Mouse (Mus musculus): ENCODE measurements around the gene Cyp4a32. TPM values are rescaled to one million over a fixed set of nuclear protein-coding genes. Genes with fewer than 3 reads are reported as not detected.
"Not testable (repeated sequence)": the region's sequence is repeated elsewhere in the genome, so short reads cannot be mapped to it uniquely, and the experiment has no call there.

Gene Cyp4a32
- polyA plus RNA-seq (2015; fragmentation: Nextera tagmentation; extraction: Ambion mirVana): not detected in 2 replicates

DNA sequence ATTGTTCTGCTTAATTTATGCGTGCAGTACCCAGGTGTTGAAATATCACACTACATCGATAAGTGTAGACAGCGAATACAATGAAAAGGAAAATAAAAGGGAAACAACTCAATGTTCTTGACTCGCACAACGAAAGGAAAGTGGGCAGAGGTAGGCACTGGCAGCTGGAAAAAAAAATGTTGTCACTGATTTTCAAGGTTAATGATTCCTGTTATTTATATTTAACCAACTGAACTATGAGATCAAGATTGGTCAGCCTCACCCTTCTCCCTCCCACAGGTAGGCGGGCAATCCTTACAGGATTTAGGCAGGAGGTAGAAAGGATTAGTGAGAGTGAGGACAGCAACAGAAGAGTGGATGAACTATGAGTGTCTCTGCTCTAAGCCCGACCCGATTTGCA, at the start of gene Cyp4a32:
Gene Cyp4a32 (plus strand): TSS at position 359 of the 400 bp plus-strand sequence.
- not testable (repeated sequence) for H3K36me3 ChIP-seq (ENCODE audit: insufficient read depth, low read length); H3K27me3 ChIP-seq (ENCODE audit: insufficient read depth, low read length); ATAC-seq (ENCODE audit: low FRiP score, low TSS enrichment); H3K9me3 ChIP-seq (ENCODE audit: low read length); H3K4me1 ChIP-seq (ENCODE audit: insufficient read depth, low read length); H3K4me3 ChIP-seq (ENCODE audit: low read length); H3K27ac ChIP-seq (ENCODE audit: low read length); H3K9ac ChIP-seq (replicated peaks; ENCODE audit: low read length); H3K4me2 ChIP-seq (replicated peaks; ENCODE audit: low read depth, low read length)
- WGBS: 88% methylated on average over 8 of the region's 8 CpGs

DNA sequence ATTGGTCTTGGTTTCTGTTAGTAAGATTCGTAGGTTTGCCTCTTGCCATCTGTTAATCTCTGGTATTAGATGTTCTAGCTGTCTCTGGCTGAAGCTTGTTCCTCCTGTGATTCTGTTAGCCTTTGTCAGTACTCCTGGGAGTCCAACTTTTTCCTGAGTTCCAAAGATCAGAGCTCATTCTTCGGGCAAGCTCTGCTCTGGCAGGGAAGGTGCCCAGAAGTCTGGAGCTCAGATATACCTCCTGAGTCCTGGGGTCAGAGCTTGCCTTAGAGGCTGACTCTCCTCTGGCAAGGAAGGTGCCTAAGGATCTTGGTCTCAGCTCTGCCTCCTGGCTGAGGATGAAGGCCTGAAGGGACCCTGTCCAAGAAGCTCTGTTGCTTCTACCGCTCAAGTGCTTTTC, 48.0 kb upstream of the Cyp4a32 start:
- 87% methylated on average over 3 of the region's 3 CpGs for WGBS
- H3K4me3 ChIP-seq (ENCODE audit: low read length): no peak overlapping the region
- ATAC-seq (ENCODE audit: low FRiP score, low TSS enrichment): no peak

DNA sequence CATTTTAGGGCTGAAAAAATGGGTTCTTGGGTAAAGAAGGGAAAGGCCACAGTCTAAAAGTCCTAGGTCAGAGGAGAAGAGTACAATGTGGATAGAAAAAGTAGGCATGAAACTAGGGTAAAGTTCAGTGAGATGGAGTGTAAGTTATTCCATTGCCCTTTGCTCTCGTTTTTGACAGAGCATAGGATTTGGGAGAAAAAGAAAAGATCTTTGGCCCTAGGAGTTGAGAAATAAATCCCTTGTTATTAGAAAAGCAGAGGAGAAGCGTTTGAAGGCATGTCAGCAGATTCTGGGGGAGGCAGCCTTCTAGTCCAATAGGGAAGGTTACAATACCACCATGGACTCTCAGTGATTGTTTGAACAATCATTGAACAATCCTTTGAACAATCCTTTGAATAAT, 45.3 kb upstream of the Cyp4a32 start:
- no peak overlapping the region for H3K4me2 ChIP-seq (replicated peaks; ENCODE audit: low read depth, low read length)
- H3K27ac ChIP-seq (ENCODE audit: low read length): no peak overlapping the region
- H3K9me3 ChIP-seq (ENCODE audit: low read length): no peaks in the 10 kb centered on the region
- no peaks in the 10 kb centered on the region for H3K36me3 ChIP-seq (ENCODE audit: insufficient read depth, low read length)
- no peak overlapping the region for H3K9ac ChIP-seq (replicated peaks; ENCODE audit: low read length)
- no peaks in the 10 kb centered on the region for H3K4me1 ChIP-seq (ENCODE audit: insufficient read depth, low read length)
- H3K27me3 ChIP-seq (ENCODE audit: insufficient read depth, low read length): no peaks in the 10 kb centered on the region
- ATAC-seq (ENCODE audit: low FRiP score, low TSS enrichment): no peak
- 57% methylated on average over 2 of the region's 2 CpGs for WGBS
- no peak overlapping the region for H3K4me3 ChIP-seq (ENCODE audit: low read length)

More for the DNA sequence above, 48.0 kb upstream of the Cyp4a32 start:
- Histone ChIP-seq H3K4me1 (ENCODE audit: insufficient read depth, low read length) (no peaks in the 10 kb centered on the region), H3K27ac (ENCODE audit: low read length) (no peak overlapping the region), H3K27me3 (ENCODE audit: insufficient read depth, low read length) (no peaks in the 10 kb centered on the region), H3K9me3 (ENCODE audit: low read length) (no peaks in the 10 kb centered on the region), H3K36me3 (ENCODE audit: insufficient read depth, low read length) (no peaks in the 10 kb centered on the region), H3K4me2 (replicated peaks; ENCODE audit: low read depth, low read length) (no peak overlapping the region), H3K9ac (replicated peaks; ENCODE audit: low read length) (no peak overlapping the region)

DNA sequence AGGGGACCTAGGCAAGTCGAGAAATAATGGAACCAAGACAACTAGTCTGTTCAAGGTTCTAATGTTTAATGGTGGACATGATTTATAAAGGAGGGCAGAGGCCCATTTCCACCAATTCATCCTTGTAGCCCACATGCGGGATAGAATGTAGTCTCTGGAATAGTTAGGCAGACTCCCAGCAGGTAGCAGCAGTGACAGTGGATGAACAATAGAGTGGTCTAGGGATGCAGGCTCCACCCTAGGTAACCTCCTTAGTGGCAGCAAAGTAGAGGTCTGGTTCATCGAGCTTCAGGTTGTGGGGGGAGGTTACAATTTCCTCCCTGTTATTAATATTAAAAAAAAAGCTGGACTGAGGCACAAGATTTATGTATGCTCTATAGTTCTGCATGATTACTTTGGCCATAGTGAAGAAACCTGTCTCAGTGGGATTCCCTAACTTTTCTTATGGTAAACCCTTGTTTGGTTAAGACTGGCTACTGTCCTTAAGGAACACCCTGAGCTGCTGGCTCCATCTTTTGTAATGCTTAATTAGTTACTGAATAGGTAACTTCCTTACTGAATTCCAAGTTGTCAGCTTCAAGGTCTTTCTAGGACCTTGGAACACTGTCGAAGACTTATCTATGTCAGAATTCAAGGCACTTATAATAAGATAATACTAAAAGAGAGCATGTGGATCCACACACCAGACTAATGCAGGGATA, 42.8 kb upstream of the Cyp4a32 start:
- no peaks in the 10 kb centered on the region for H3K27me3 ChIP-seq (ENCODE audit: insufficient read depth, low read length)
- WGBS: 58% methylated on average over 4 of the region's 4 CpGs
- no peaks in the 10 kb centered on the region for H3K4me1 ChIP-seq (ENCODE audit: insufficient read depth, low read length)
- no peak overlapping the region for H3K9ac ChIP-seq (replicated peaks; ENCODE audit: low read length)
- H3K4me3 ChIP-seq (ENCODE audit: low read length): no peak overlapping the region
- H3K4me2 ChIP-seq (replicated peaks; ENCODE audit: low read depth, low read length): no peak overlapping the region
- no peak overlapping the region for H3K27ac ChIP-seq (ENCODE audit: low read length)
- H3K36me3 ChIP-seq (ENCODE audit: insufficient read depth, low read length): no peaks in the 10 kb centered on the region
- no peaks in the 10 kb centered on the region for H3K9me3 ChIP-seq (ENCODE audit: low read length)
- no peak for ATAC-seq (ENCODE audit: low FRiP score, low TSS enrichment)

DNA sequence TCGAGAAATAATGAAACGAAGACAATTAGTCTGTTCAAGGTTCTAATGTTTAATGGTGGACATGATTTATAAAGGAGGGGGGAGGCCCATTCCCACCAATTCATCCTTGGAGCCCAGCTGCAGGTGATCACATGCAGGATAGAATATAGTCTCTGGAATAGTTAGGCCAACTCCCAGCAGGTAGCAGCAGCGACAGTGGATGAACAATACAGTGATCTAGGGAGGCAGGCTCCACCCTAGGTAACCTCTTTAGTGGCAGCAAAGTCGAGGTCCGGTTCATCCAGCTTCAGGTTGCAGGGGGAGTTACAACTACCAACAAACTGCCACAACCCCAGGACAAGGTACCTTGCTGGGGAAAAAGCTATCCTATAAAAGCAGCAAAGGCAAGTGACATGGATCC, 39.5 kb upstream of the Cyp4a32 start:
- ATAC-seq (ENCODE audit: low FRiP score, low TSS enrichment); H3K27ac ChIP-seq (ENCODE audit: low read length); H3K4me1 ChIP-seq (ENCODE audit: insufficient read depth, low read length); H3K4me2 ChIP-seq (replicated peaks; ENCODE audit: low read depth, low read length); H3K27me3 ChIP-seq (ENCODE audit: insufficient read depth, low read length); H3K9ac ChIP-seq (replicated peaks; ENCODE audit: low read length); H3K4me3 ChIP-seq (ENCODE audit: low read length); H3K9me3 ChIP-seq (ENCODE audit: low read length); H3K36me3 ChIP-seq (ENCODE audit: insufficient read depth, low read length): not testable (repeated sequence)
- 53% methylated on average over 5 of the region's 5 CpGs for WGBS

DNA sequence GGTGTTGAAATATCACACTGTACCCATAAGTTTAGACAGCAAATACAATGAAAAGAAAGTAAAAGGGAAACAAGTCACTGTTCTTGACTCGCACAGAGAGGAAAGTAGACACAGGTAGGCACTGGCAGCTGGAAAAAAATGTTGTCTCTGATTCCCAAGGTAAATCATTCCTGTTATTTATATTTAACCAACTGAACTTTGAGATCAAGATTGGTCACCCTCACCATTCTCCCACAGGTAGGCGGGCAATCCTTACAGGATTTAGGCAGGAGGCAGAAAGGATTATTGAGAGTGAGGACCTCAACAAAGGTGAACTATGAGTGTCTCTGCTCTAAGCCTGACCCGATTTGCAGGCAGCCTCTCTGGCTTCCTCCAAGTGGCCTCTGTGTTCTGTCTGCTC, 37.4 kb upstream of the Cyp4a32 start, which contains the start of gene Cyp4a31:
Gene Cyp4a31 (plus strand): TSS at position 249 of the 400 bp plus-strand sequence.
- Histone ChIP-seq H3K9ac (replicated peaks; ENCODE audit: low read length) (no peak within 1 kb of the TSS), H3K27ac (ENCODE audit: low read length) (no peak within 1 kb of the TSS; the same call in 1 of the 2 replicates), H3K4me3 (ENCODE audit: low read length) (peak within 1 kb of the TSS; percentile 21), H3K27me3 (ENCODE audit: insufficient read depth, low read length) (no peaks in the 10 kb centered on the region), H3K4me1 (ENCODE audit: insufficient read depth, low read length) (no peaks in the 10 kb centered on the region), H3K4me2 (replicated peaks; ENCODE audit: low read depth, low read length) (no peak within 1 kb of the TSS), H3K9me3 (ENCODE audit: low read length) (no peaks in the 10 kb centered on the region), H3K36me3 (ENCODE audit: insufficient read depth, low read length) (no peaks in the 10 kb centered on the region)
- ATAC-seq (ENCODE audit: low FRiP score, low TSS enrichment): peak; percentile 67
- 76% methylated on average over 3 of the region's 3 CpGs for WGBS

DNA sequence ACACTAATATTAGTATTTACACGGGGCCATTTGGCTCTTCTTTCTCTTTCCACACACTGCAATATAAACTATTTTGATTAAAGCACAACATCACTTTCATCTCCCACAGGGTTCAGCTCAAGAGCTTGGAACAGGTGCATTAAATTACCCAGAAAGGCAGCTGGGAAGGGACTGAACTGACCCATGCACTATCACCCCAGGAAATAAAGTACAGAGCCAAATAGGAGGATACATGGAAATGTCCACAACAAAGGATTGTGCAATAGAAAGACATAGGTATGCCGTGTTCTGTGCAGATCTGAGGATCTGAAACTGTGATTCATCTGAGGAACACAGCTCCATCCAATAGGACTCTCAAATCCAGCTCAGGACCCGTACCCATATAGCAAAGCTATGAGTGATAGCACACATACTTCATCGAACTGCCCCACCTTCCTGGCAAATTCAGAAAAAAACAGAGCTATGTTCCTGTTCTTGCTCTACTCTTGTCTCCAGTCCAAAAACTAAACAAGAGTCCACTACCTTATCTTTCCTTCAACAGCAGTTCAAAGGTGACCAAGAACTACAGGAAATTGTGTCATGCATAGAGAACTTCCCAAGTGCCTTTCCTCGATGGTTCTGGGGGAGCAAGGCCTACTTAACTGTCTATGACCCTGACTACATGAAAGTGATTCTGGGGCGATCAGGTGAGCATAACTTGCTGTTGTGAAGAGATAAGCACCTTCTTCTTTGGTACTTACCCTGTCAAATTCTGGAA, 36.1 kb upstream of the Cyp4a32 start:
- not testable (repeated sequence) for H3K9ac ChIP-seq (replicated peaks; ENCODE audit: low read length); H3K4me2 ChIP-seq (replicated peaks; ENCODE audit: low read depth, low read length); H3K36me3 ChIP-seq (ENCODE audit: insufficient read depth, low read length); H3K27me3 ChIP-seq (ENCODE audit: insufficient read depth, low read length); ATAC-seq (ENCODE audit: low FRiP score, low TSS enrichment); H3K27ac ChIP-seq (ENCODE audit: low read length); H3K9me3 ChIP-seq (ENCODE audit: low read length); H3K4me1 ChIP-seq (ENCODE audit: insufficient read depth, low read length)
- peak overlapping the region; percentile 21 for H3K4me3 ChIP-seq (ENCODE audit: low read length)
- WGBS: 78% methylated on average over 6 of the region's 6 CpGs

DNA sequence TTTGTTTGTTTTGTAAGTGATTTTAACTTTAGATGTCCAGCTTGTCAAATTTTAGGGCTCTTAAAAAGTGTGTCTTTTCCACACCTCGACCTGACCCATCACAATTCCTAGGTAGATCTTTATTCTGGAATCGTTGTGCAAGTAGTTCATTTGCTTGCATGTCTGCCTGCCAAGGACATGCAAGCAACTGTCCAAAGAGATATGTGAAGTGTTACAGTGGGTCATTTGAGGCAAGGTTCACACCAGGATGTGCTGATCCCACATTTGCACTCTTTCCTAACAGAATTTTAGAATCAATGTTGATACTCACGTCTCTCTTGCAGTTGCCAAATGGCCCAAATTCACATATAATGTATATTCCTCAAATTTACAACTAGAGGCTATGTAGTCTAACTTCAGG, 25.5 kb upstream of the Cyp4a32 start:
- Histone ChIP-seq H3K9ac (replicated peaks; ENCODE audit: low read length) (no peak overlapping the region), H3K4me2 (replicated peaks; ENCODE audit: low read depth, low read length) (no peak overlapping the region), H3K4me1 (ENCODE audit: insufficient read depth, low read length) (no peaks in the 10 kb centered on the region), H3K9me3 (ENCODE audit: low read length) (no peaks in the 10 kb centered on the region), H3K27me3 (ENCODE audit: insufficient read depth, low read length) (no peaks in the 10 kb centered on the region), H3K27ac (ENCODE audit: low read length) (no peak overlapping the region), H3K36me3 (ENCODE audit: insufficient read depth, low read length) (no peaks in the 10 kb centered on the region), H3K4me3 (ENCODE audit: low read length) (no peak overlapping the region)
- no peak for ATAC-seq (ENCODE audit: low FRiP score, low TSS enrichment)
- WGBS: 77% methylated on average over 3 of the region's 3 CpGs

DNA sequence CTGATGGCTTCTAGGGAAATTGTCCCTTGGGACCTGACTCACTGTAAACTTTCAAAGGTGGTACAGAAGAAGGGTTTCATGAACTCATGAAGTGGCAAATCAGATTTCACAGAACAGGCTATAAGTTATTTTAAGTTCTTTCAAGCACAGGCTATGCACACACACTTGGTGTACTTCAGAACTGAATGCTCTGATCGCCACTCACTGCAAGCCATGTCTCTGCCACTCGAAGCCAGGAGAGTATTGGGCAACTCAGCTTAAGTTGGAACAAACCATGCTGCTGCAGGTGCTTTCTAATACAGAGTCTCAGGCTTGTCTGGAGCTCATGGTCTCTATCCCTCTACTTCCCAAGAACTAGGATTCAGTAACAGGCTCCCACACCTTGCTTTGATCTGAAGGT, 25.0 kb upstream of the Cyp4a32 start:
- Histone ChIP-seq H3K9me3 (ENCODE audit: low read length) (no peaks in the 10 kb centered on the region), H3K27me3 (ENCODE audit: insufficient read depth, low read length) (no peaks in the 10 kb centered on the region), H3K27ac (ENCODE audit: low read length) (no peak overlapping the region), H3K9ac (replicated peaks; ENCODE audit: low read length) (no peak overlapping the region), H3K36me3 (ENCODE audit: insufficient read depth, low read length) (no peaks in the 10 kb centered on the region), H3K4me3 (ENCODE audit: low read length) (no peak overlapping the region), H3K4me1 (ENCODE audit: insufficient read depth, low read length) (no peaks in the 10 kb centered on the region), H3K4me2 (replicated peaks; ENCODE audit: low read depth, low read length) (no peak overlapping the region)
- 81% methylated on average over 2 of the region's 2 CpGs for whole genome bisulfite sequencing
- ATAC-seq (ENCODE audit: low FRiP score, low TSS enrichment): no peak

DNA sequence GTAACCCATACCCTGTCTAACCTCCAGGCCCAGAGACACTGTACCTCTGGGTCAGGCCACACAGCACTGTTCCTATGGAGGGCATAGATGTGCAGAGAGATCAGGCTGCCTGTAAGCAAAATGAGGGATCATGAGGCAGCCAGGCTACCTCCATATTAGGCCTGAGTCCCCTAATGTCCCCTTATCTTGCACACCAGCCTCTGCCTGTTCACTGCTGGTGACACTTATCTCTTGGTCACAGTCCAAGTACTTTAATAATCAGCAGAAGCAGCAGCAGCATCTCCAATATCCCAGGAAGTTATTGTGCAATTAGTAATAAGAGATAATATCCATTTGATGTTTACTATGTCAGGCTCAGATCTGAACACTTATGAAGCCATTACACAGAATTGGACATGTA, 17.7 kb upstream of the Cyp4a32 start:
- Histone ChIP-seq H3K4me2 (replicated peaks; ENCODE audit: low read depth, low read length) (no peak overlapping the region), H3K9me3 (ENCODE audit: low read length) (no peaks in the 10 kb centered on the region), H3K27ac (ENCODE audit: low read length) (no peak overlapping the region), H3K4me1 (ENCODE audit: insufficient read depth, low read length) (no peaks in the 10 kb centered on the region), H3K27me3 (ENCODE audit: insufficient read depth, low read length) (no peaks in the 10 kb centered on the region), H3K36me3 (ENCODE audit: insufficient read depth, low read length) (no peaks in the 10 kb centered on the region), H3K4me3 (ENCODE audit: low read length) (no peak overlapping the region), H3K9ac (replicated peaks; ENCODE audit: low read length) (no peak overlapping the region)
- no peak for ATAC-seq (ENCODE audit: low FRiP score, low TSS enrichment)

All from kidney, embryonic 16.5 days (tissue).